In the genomic region with DNA sequence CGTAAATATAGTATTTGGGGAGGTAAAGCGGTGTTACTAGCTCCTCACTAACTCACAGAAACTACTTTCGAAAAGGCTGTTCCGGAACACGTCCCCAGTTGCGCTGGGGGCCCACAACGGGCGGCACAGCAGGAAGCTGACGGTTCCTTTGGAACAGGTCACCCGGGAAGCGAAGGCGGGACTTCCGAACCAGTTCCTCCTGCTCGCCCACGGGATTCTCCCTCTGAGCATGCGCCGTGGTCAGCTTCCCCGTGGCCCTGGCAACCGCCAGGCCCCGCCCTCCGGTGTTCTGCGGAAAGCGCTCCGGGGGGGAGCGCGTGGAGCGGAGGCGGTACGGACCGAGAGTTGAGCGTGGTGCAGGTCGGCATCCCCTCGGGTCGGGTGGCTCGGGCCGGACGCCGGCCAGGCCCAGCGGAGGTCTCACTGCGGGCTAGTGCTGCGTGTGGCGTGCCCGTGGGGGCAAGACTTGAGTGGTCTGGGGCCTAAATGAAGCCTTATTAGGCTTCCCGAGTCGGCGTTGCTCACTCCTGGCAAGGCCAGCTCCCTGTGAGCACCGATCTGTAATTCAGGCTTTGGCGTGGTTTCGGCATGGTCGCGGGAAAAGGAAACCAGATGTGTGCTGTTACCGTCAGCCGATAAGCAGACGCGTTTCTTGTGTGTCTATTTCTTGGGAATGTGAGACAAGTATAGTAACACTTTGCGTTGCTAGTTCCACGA, we compare ENCODE assay signal across 8 mouse cellular contexts. TPM values are rescaled to one million over a fixed set of nuclear protein-coding genes. Genes with fewer than 3 reads are reported as not detected.
DNase-seq lines count a peak whose midpoint lies in the region; ATAC-seq and TF ChIP-seq lines count a peak whose summit lies in the region.

A gene (minus strand): TSS at position 150 of the 717 bp plus-strand sequence.
A gene (plus strand): TSS at position 287 of the 717 bp plus-strand sequence.

- peak within 1 kb of the TSS; percentile 83 for H3K27ac ChIP-seq in forebrain, embryonic 16.5 days (ENCODE audit: low read length)
- peak within 1 kb of the TSS; percentile 93 for H3K27ac ChIP-seq in layer of hippocampus, adult 2 months
- peak within 1 kb of the TSS; percentile 96 for H3K27ac ChIP-seq in lung, embryonic 14.5 days (ENCODE audit: low read depth)
- peak within 1 kb of the TSS; percentile 50 for H3K27ac ChIP-seq in olfactory bulb, adult 2 months (ENCODE audit: insufficient read depth, low read depth, low read length)
- H3K27ac ChIP-seq in thymus, adult 2 months (ENCODE audit: control insufficient read depth, insufficient read depth, low read length) = peak within 1 kb of the TSS; percentile 20

- peak; percentile 96 for ATAC-seq in G1E (ENCODE audit: extremely low read depth, insufficient number of reproducible peaks, low FRiP score, poor library complexity, severe bottlenecking)
- peak; percentile 99 for ATAC-seq in forebrain, embryonic 16.5 days
- peak; percentile 99 for ATAC-seq in lung, embryonic 14.5 days (ENCODE audit: insufficient read depth)

- TF ChIP-seq POLR2A in olfactory bulb, adult 2 months (IDR thresholded peaks at IDR 0.05; ENCODE audit: insufficient read depth, low read depth, low read length) = peak; percentile 85
- TF ChIP-seq POLR2A in thymus, adult 2 months (IDR thresholded peaks at IDR 0.05; ENCODE audit: control insufficient read depth, extremely low read depth, insufficient read depth, low read length, poor library complexity) = peak; percentile 62

- peak within 1 kb of the TSS; percentile 96 for H3K4me3 ChIP-seq in G1E (ENCODE audit: low read depth, low read length)
- peak within 1 kb of the TSS; percentile 81 for H3K4me3 ChIP-seq in forebrain, embryonic 16.5 days (replicated peaks; ENCODE audit: low read length)
- H3K4me3 ChIP-seq in layer of hippocampus, adult 2 months = peak within 1 kb of the TSS; percentile 80
- H3K4me3 ChIP-seq in lung, embryonic 14.5 days (ENCODE audit: low read depth, low read length) = peak within 1 kb of the TSS; percentile 70
- peak within 1 kb of the TSS; percentile 79 for H3K4me3 ChIP-seq in olfactory bulb, adult 2 months (ENCODE audit: insufficient read depth, low read depth, low read length)
- peak within 1 kb of the TSS; percentile 86 for H3K4me3 ChIP-seq in thymus, adult 2 months (ENCODE audit: control insufficient read depth, insufficient read depth, low read length)

- H3K36me3 ChIP-seq in G1E (replicated peaks) = peaks cover 22% of the 10 kb centered on the region
- 0 out of 2 replicates have a peak, but pooled peaks cover 2% of the 10 kb centered on the region for H3K36me3 ChIP-seq in forebrain, embryonic 16.5 days (ENCODE audit: control insufficient read depth, insufficient read depth)
- no peaks in the 10 kb centered on the region for H3K36me3 ChIP-seq in lung, embryonic 14.5 days (ENCODE audit: insufficient read depth)
- no peaks in the 10 kb centered on the region for H3K36me3 ChIP-seq in thymus, adult 2 months (ENCODE audit: control insufficient read depth, insufficient read depth, low read length)

- peak within 1 kb of the TSS; percentile 72 for H3K4me2 ChIP-seq in forebrain, embryonic 16.5 days (ENCODE audit: low read length)
- H3K4me2 ChIP-seq in lung, embryonic 14.5 days = peak within 1 kb of the TSS; percentile 64

- WGBS in forebrain, embryonic 16.5 days = under 1% methylated on average over 57 of the region's 57 CpGs
- under 1% methylated on average over 57 of the region's 57 CpGs for WGBS in lung, embryonic 14.5 days
- WGBS in olfactory bulb, adult 2 months = under 1% methylated on average over 57 of the region's 57 CpGs
- WGBS in thymus, adult 2 months = 1% methylated on average over 57 of the region's 57 CpGs

- no peaks in the 10 kb centered on the region; the same call in 1 of the 2 replicates for H3K9me3 ChIP-seq in G1E (replicated peaks)
- no peaks in the 10 kb centered on the region for H3K9me3 ChIP-seq in forebrain, embryonic 16.5 days (ENCODE audit: control insufficient read depth, low read length)
- no peaks in the 10 kb centered on the region for H3K9me3 ChIP-seq in lung, embryonic 14.5 days (ENCODE audit: low read depth, low read length)

- peaks cover 24% of the 10 kb centered on the region for H3K4me1 ChIP-seq in G1E (ENCODE audit: insufficient read depth, low read depth, low read length)
- H3K4me1 ChIP-seq in forebrain, embryonic 16.5 days (replicated peaks; ENCODE audit: control insufficient read depth, insufficient read depth, low read length) = no peaks in the 10 kb centered on the region
- no peaks in the 10 kb centered on the region; the same call in 1 of the 2 replicates for H3K4me1 ChIP-seq in lung, embryonic 14.5 days (ENCODE audit: insufficient read depth)
- no peaks in the 10 kb centered on the region for H3K4me1 ChIP-seq in olfactory bulb, adult 2 months (ENCODE audit: control insufficient read depth, insufficient read depth, low read length)
- H3K4me1 ChIP-seq in thymus, adult 2 months (replicated peaks; ENCODE audit: control insufficient read depth, insufficient read depth, low read length) = peaks cover 4% of the 10 kb centered on the region

- intact Hi-C loops in heart, postnatal 36 days (cut with DNase I) = loop anchor here (1.0 to 5.0 kb wide), 3 partner anchors 115 to 370 kb away; a partner anchor contains a TSS

- H3K27me3 ChIP-seq in G1E (ENCODE audit: insufficient read depth, low read length) = no peaks in the 10 kb centered on the region
- H3K27me3 ChIP-seq in forebrain, embryonic 16.5 days (replicated peaks; ENCODE audit: control insufficient read depth, insufficient read depth, low read length) = no peaks in the 10 kb centered on the region
- no peaks in the 10 kb centered on the region for H3K27me3 ChIP-seq in lung, embryonic 14.5 days (ENCODE audit: insufficient read depth, low read length)
- no peaks in the 10 kb centered on the region for H3K27me3 ChIP-seq in thymus, adult 2 months (ENCODE audit: control insufficient read depth, insufficient read depth, low read length)

- peak within 1 kb of the TSS; percentile 92 for H3K9ac ChIP-seq in forebrain, embryonic 16.5 days (replicated peaks; ENCODE audit: low read depth, low read length)
- H3K9ac ChIP-seq in lung, embryonic 14.5 days = peak within 1 kb of the TSS; percentile 82

- TF ChIP-seq CTCF in G1E (IDR thresholded peaks at IDR 0.05; ENCODE audit: low read depth, low read length) = no peak
- no peak for TF ChIP-seq CTCF in layer of hippocampus, adult 2 months (conservative IDR thresholded peaks at IDR 0.05)
- no peak for TF ChIP-seq CTCF in lung, embryonic 14.5 days (IDR thresholded peaks at IDR 0.05; ENCODE audit: low read depth)
- no peak for TF ChIP-seq CTCF in olfactory bulb, adult 2 months (IDR thresholded peaks at IDR 0.05; ENCODE audit: insufficient read depth, low read depth, low read length)
- TF ChIP-seq CTCF in thymus, adult 2 months (IDR thresholded peaks at IDR 0.05; ENCODE audit: borderline replicate concordance, control insufficient read depth, extremely low read depth, insufficient read depth, low read length, poor library complexity) = 0 out of 2 replicates have a peak, but pooled peaks have one; percentile 42

- peak; percentile 91 for DNase-seq in G1E (ENCODE audit: low spot score)
- peak; percentile 98 for DNase-seq in cerebellum, adult 18-20 months
- peak; percentile 97 to 100 for DNase-seq in heart, postnatal 36 days
- peak; percentile 98 to 99 for DNase-seq in layer of hippocampus, adult 2 months (ENCODE audit: low spot score in 2 of 2)
- DNase-seq in lung, embryonic 14.5 days = peak; percentile 99
- peak; percentile 97 for DNase-seq in thymus, adult 2 months

RNA-seq across cellular contexts. Expression of the first gene that starts in this region (rescaled TPM):
- total RNA-seq in G1E (2014; fragmentation: Nextera tagmentation) (not detected in 2 replicates), G1E (2017) (0.17 and 0.27 TPM in 2 replicates)
- polyA plus RNA-seq in G1E (2012) = not detected in 2 replicates
- not detected in 2 replicates for polyA plus RNA-seq in forebrain, embryonic 16.5 days (2015; fragmentation: Nextera tagmentation; extraction: Ambion mirVana)
- not detected for total RNA-seq in heart, postnatal 36 days (2021)
- total RNA-seq in layer of hippocampus, adult 2 months (2021) = not detected
- not detected in 2 replicates for polyA plus RNA-seq in lung, embryonic 14.5 days (2014; fragmentation: Nextera tagmentation; extraction: Ambion mirVana)
- polyA plus RNA-seq in olfactory bulb, adult 2 months (2012; ENCODE audit: insufficient read depth, insufficient read length, low replicate concordance, missing spikeins) = not detected in 2 replicates
- polyA plus RNA-seq in thymus, adult 2 months (2012; rRNA removed) = not detected in 2 replicates

RNA-seq across cellular contexts. Expression of the second gene that starts in this region (rescaled TPM):
- 25.7 and 31.5 TPM in 2 replicates for total RNA-seq in G1E (2014; fragmentation: Nextera tagmentation)
- total RNA-seq in G1E (2017) = 24.7 and 25.7 TPM in 2 replicates
- 1.2 and 2.1 TPM in 2 replicates for polyA plus RNA-seq in G1E (2012)
- polyA plus RNA-seq in forebrain, embryonic 16.5 days (2015; fragmentation: Nextera tagmentation; extraction: Ambion mirVana) = 24.9 and 25.0 TPM in 2 replicates
- total RNA-seq in heart, postnatal 36 days (2021) = 1 to 10 TPM; 3.5 to 7.2 TPM
- total RNA-seq in layer of hippocampus, adult 2 months (2021) = 10 to 100 TPM; 16.4 to 17.7 TPM
- 25.0 and 26.1 TPM in 2 replicates for polyA plus RNA-seq in lung, embryonic 14.5 days (2014; fragmentation: Nextera tagmentation; extraction: Ambion mirVana)
- not detected in 2 replicates for polyA plus RNA-seq in olfactory bulb, adult 2 months (2012; ENCODE audit: insufficient read depth, insufficient read length, low replicate concordance, missing spikeins)
- polyA plus RNA-seq in thymus, adult 2 months (2012; rRNA removed) = 2.9 and 3.2 TPM in 2 replicates

Comparison
In these comparisons a context has a peak if more than half of its experiments do, and no peak if none do; other contexts are left out.
1. Peak in every context shown above with its lines: DNase-seq, ATAC-seq, H3K4me3 ChIP-seq and H3K27ac ChIP-seq.
2. H3K27ac ChIP-seq: peak in every context shown above with its lines; median percentile 96 in lung, embryonic 14.5 days; 93 in layer of hippocampus, adult 2 months; 83 in forebrain, embryonic 16.5 days; 50 in olfactory bulb, adult 2 months; 20 in thymus, adult 2 months.